Mouse (Mus musculus) midbrain, embryonic 14.5 days (tissue): ENCODE results near the gene Tmem86a. TPM values are rescaled to one million over a fixed set of nuclear protein-coding genes. Genes with fewer than 3 reads are reported as not detected.

Experiments
- ATAC-seq: fragments of 200-750 bp; cut with Nextera tagmentation; 2 replicates; pipeline ENCODE4 v1.8.0; 2017; ENCODE audit warnings: moderate number of reproducible peaks, moderate library complexity; ENCODE audit not compliant: low FRiP score, low TSS enrichment
- DNase-seq: peaks from one replicate; pipeline ENCODE4 v3.0.0-alpha.2; 2015
- H3K27ac ChIP-seq: fragments of 300-500 bp; sonication (generic); replicated peaks from 2 replicates; pipeline ENCODE4 v1.5.1; 2014; ENCODE audit warnings: mild to moderate bottlenecking, low read depth, low read length, moderate library complexity
- H3K27me3 ChIP-seq: fragments of 300-500 bp; sonication (generic); 2 replicates; pipeline ENCODE4 v1.6.1; 2014; ENCODE audit warnings: low read length, control low read depth, mixed read lengths; ENCODE audit not compliant: control insufficient read depth, insufficient read depth
- H3K36me3 ChIP-seq: fragments of 300-500 bp; sonication (generic); 2 replicates; pipeline ENCODE4 v1.6.1; 2014; ENCODE audit warnings: low read length, control low read depth; ENCODE audit not compliant: control insufficient read depth, insufficient read depth
- H3K4me1 ChIP-seq: fragments of 300-500 bp; sonication (generic); 2 replicates; pipeline ENCODE4 v1.6.1; 2014; ENCODE audit warnings: mild to moderate bottlenecking, antibody characterized with exemption, low read length, control low read depth; ENCODE audit not compliant: control insufficient read depth, insufficient read depth
- H3K4me2 ChIP-seq: fragments of 300-500 bp; sonication (generic); 2 replicates; pipeline ENCODE4 v1.6.1; 2014; ENCODE audit warnings: mild to moderate bottlenecking, low read length, moderate library complexity
- H3K4me3 ChIP-seq: fragments of 300-500 bp; sonication (generic); replicated peaks from 2 replicates; pipeline ENCODE4 v1.5.1; 2014; ENCODE audit warnings: low read depth, low read length
- H3K9ac ChIP-seq: fragments of 300-500 bp; sonication (generic); replicated peaks from 2 replicates; pipeline ENCODE4 v1.6.1; 2014; ENCODE audit warnings: mild to moderate bottlenecking, low read length, moderate library complexity
- H3K9me3 ChIP-seq: fragments of 300-500 bp; sonication (generic); 2 replicates; pipeline ENCODE4 v1.6.1; 2016; ENCODE audit warnings: low read length, control low read depth, mixed read lengths; ENCODE audit not compliant: control insufficient read depth
- WGBS: fragments of 180-500 bp; shearing (Covaris S2); extraction: QIAGEN DNeasy Blood & Tissue Kit; methylation state at CpG from one replicate; pipeline ENCODE4 v1.1.7; 2014; 5-methylcytosine and 5-hydroxymethylcytosine counted together
- microRNA-seq: library from miRNA; unstranded; fragments of <30 nt; microRNA quantifications from one replicate; pipeline ENCODE4, GENCODE M21; 2016
- polyA plus RNA-seq: library from polyadenylated mRNA; unstranded; fragments of >200 nt; fragmentation: Nextera tagmentation; extraction: Ambion mirVana; gene quantifications from 2 replicates; pipeline ENCODE4 v1.2.1, GENCODE M21; 2014

Tmem86a gene
- polyA plus RNA-seq, 1 experiment from 2014 or later, result 19.7 TPM

DNA sequence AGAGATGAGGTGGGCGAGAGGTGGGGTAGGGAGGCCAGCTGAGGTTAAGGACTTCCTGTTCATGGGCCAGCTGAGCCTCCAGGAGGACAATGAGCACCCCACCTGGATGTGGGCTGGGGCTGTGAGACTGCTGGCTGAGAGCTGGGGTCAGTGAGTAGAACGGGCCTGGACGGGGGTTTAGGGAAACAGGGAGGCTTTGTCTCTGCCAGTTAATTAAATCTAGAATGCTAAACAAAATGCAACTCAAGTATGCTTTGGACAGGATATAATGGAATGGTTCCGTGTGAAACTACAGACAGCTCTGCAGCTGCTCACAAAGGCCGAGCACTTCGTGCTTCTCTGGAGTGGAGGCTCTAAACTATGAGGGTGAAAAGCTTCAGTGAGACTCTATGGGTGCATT is 50.2 kb downstream of the Tmem86a start:
- 69% methylated on average over 6 of the region's 6 CpGs for WGBS

GRCm38 (mm10) chr7:47102970-47103369 is 52.6 kb downstream of the Tmem86a start:
- no peaks in the 10 kb centered on the region for H3K4me1 ChIP-seq
- 80% methylated on average over 2 of the region's 2 CpGs for WGBS

More for the DNA sequence above, 50.2 kb downstream of the Tmem86a start:
- no peak for DNase-seq
- H3K36me3 ChIP-seq, result peaks cover 8% of the 10 kb centered on the region; the same call in 1 of the 2 replicates
- no peaks in the 10 kb centered on the region for H3K9me3 ChIP-seq
- H3K9ac ChIP-seq, result no peak overlapping the region
- H3K27ac ChIP-seq, result no peak overlapping the region
- no peaks in the 10 kb centered on the region for H3K4me1 ChIP-seq
- no peak overlapping the region for H3K4me3 ChIP-seq
- H3K27me3 ChIP-seq, result no peaks in the 10 kb centered on the region
- no peak overlapping the region for H3K4me2 ChIP-seq
- ATAC-seq, result no peak

GRCm38 (mm10) chr7:47103671-47104414 is 53.4 kb downstream of the Tmem86a start:
- no peaks in the 10 kb centered on the region for H3K9me3 ChIP-seq
- peaks cover 21% of the 10 kb centered on the region for H3K36me3 ChIP-seq
- WGBS, result 88% methylated on average over 1 of the region's 1 CpGs
- no peaks in the 10 kb centered on the region for H3K27me3 ChIP-seq
- H3K4me2 ChIP-seq, result no peak overlapping the region
- DNase-seq (no peak), ATAC-seq (no peak)
- no peak overlapping the region for H3K4me3 ChIP-seq
- no peak overlapping the region for H3K27ac ChIP-seq
- no peak overlapping the region for H3K9ac ChIP-seq
- H3K4me1 ChIP-seq, result no peaks in the 10 kb centered on the region

More at GRCm38 (mm10) chr7:47102970-47103369, 52.6 kb downstream of the Tmem86a start:
- DNase-seq (no peak), ATAC-seq (no peak)
- H3K27ac ChIP-seq, result no peak overlapping the region
- no peak overlapping the region for H3K4me3 ChIP-seq
- H3K27me3 ChIP-seq, result no peaks in the 10 kb centered on the region
- peaks cover 16% of the 10 kb centered on the region; the same call in 1 of the 2 replicates for H3K36me3 ChIP-seq
- no peak overlapping the region for H3K9ac ChIP-seq
- H3K4me2 ChIP-seq, result no peak overlapping the region
- no peaks in the 10 kb centered on the region for H3K9me3 ChIP-seq

Small RNA genes within 50 kb of the gene (microRNA-seq; reads per million reads assigned to microRNA genes)
- gene Mir7056, result not detected

Other genes starting within 250 kb of the Tmem86a start
- gene Ldha, start 209.1 kb upstream of the Tmem86a start, polyA plus RNA-seq, result 423 and 442 TPM in 2 replicates
- 0.20 and 0.50 TPM in 2 replicates for gene Ldhc, start 189.4 kb upstream of the Tmem86a start, polyA plus RNA-seq
- gene Tsg101, start 130.6 kb upstream of the Tmem86a start, polyA plus RNA-seq, result 417 and 445 TPM in 2 replicates
- gene Uevld, start 92.1 kb upstream of the Tmem86a start, polyA plus RNA-seq, result 3.9 and 7.1 TPM in 2 replicates
- not detected in 2 replicates for gene Gm9999, start 67.0 kb upstream of the Tmem86a start, polyA plus RNA-seq
- gene Spty2d1, start 42.2 kb upstream of the Tmem86a start, polyA plus RNA-seq, result 5.8 and 8.9 TPM in 2 replicates
- gene Ptpn5, start 83.1 kb downstream of the Tmem86a start, polyA plus RNA-seq, result 146 and 152 TPM in 2 replicates
- gene Mrgpra6, start 154.3 kb downstream of the Tmem86a start, polyA plus RNA-seq, result not detected in 2 replicates
- gene Mrgpra9, start 202.2 kb downstream of the Tmem86a start, polyA plus RNA-seq, result not detected in 2 replicates